Mouse (Mus musculus) brain, embryonic 18.5 days (tissue): ENCODE results near the gene Abcb1a.

Source experiments
- DNase-seq: peaks from one replicate; pipeline ENCODE4 v3.0.0-alpha.2; 2012; ENCODE audit warnings: low read depth, low spot score

Gene Abcb1a

GRCm38 (mm10) chr5:8659911-8660737, at the start of gene Abcb1a:
Abcb1a (plus strand) TSS chr5:8660077.
- no peak for DNase-seq

DNA sequence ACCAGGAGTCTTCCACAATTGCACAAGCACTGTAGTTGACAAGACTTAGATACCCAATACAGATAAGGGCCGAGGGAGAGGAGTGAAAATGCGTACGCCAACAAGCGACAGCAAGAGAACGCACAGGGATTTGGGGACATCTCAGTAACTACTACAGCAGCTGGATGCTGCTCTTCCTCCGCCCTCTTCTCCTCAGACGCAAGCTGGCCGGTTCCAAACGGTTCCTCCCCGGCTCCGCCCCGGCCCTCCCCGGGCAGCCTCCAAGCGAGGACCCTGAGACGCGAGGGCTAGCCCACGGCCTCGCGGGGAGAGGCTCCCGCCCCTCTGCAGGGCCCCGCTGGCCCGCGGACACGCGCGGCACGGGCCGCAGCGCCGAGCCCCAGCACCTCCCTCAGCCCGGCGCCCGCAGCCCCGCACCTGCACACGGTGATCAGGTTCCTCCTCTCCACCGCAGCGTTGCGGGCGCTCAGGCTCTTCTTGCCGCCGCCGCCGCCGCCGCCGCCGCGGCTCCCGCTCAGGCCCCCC, 37.7 kb upstream of the Abcb1a start:
- peak; percentile 28 for DNase-seq

- peak; percentile 96 for DNase-seq
Observed at GRCm38 (mm10) chr5:8622596-8623231, 37.2 kb upstream of the Abcb1a start, which contains the start of gene Rundc3b. Rundc3b (minus strand) TSS chr5:8622952.

GRCm38 (mm10) chr5:8632901-8633300, 27.0 kb upstream of the Abcb1a start:
- no peak for DNase-seq

- no peak for DNase-seq
Observed at GRCm38 (mm10) chr5:8634489-8634975, 25.3 kb upstream of the Abcb1a start.

- no peak for DNase-seq
Observed at GRCm38 (mm10) chr5:8648300-8648699, 11.6 kb upstream of the Abcb1a start.

GRCm38 (mm10) chr5:8648774-8649173, 11.1 kb upstream of the Abcb1a start:
- no peak for DNase-seq

DNA sequence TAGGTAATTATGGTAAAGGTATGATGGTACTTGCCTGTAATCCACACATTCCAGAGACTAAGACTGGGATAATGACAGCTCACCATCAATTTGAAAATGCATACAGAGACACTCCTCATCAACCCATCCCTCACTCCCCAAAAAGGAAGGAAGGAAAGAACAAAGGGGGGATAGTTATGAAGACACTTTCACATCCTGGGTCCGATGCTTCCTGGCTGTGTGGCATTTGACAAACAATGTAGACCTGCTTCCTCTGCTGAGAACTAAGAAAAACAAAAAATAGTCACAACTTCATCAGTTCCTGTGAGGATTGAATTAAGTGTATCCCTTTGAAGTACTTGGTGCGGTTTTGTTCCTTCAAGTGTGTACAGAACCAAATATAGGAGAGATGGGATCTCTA, 7.8 kb upstream of the Abcb1a start:
- no peak for DNase-seq

DNA sequence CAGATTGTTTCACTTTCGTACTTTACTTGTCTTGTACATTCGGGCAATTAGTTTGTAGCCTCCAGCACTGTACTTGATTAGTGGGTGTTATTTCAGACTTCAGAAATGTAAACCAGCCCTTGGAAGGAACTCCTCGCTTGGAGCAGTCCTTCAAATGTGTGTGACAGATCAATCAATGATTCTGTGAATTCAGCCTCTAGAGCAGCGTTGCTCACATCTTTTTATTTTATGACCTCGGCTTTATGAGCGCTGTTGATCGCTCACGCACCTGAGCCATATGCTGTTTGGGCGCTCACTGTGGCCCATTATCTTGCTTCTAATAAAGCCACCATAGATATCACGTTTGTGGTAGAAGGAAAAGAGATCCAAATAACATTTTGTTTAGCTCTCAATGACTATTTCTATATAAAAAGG, 868 bp downstream of the Abcb1a start:
- no peak for DNase-seq

DNA sequence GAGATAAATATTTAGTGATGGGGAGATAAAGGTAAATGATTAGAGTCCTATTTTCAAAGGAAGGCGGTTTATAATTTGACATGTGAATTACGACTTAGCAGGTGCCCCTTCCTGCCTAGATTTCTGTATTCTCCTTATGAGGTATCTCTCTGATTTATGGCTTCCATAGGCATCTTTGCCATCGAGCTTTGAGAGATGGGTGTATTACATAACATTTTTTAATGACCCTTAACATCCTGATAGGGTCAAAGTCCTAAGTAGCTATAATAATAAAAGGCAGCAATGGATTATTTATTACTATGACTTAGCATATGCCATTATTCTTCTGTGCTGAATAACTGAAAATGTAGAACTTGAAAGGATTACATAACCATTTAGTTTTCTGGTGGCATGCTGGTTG, 4.8 kb downstream of the Abcb1a start:
- DNase-seq = no peak

GRCm38 (mm10) chr5:8667758-8668474, 8.0 kb downstream of the Abcb1a start:
- DNase-seq = no peak

DNA sequence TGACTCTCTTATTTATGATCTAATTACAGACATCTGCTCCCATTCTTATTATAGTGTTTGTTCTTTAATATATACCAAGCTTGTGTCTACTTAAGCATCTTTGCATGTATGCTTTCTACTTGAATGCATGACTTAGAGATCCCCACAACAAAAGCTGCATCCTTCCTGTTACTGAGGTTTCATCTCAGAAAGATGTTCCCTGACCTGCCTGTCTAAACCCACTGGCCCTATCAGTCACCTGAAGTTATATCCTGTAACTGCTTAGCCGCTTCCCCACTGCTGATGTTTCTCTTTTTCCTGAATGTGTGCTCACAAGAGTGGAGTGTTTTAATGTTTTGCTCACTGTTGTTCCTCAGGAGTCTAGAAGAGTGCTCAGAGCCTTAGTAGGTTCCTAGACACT, 9.7 kb downstream of the Abcb1a start:
- DNase-seq = no peak

- no peak for DNase-seq
Observed at GRCm38 (mm10) chr5:8675262-8675951, 15.5 kb downstream of the Abcb1a start.

GRCm38 (mm10) chr5:8675952-8676262, 16.0 kb downstream of the Abcb1a start:
- DNase-seq = no peak

- DNase-seq = no peak
Observed at GRCm38 (mm10) chr5:8681166-8681565, 21.3 kb downstream of the Abcb1a start.

- DNase-seq = no peak
Observed at GRCm38 (mm10) chr5:8683686-8684085, 23.8 kb downstream of the Abcb1a start.

GRCm38 (mm10) chr5:8686071-8686470, 26.2 kb downstream of the Abcb1a start:
- DNase-seq = no peak

DNA sequence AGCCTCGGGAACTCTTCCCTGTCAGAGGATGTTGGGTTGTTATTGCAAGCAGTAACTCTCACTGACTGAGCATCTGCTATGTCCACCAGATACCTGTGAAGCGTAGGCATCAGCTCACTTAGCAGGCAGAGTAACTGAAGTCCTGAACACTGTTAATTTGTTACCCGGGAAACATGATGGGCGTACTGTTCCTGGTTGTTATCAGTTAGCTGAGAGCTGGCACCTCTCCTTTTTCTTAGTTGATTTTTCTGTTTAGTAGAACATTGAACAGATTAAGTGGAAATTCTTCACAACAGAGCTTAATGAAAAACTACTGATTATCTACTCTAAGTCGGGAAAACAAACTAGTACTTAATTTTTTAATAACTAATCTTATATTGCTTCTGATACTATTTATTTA, 27.7 kb downstream of the Abcb1a start:
- no peak for DNase-seq

GRCm38 (mm10) chr5:8716061-8716460, 56.2 kb downstream of the Abcb1a start:
- no peak for DNase-seq

DNA sequence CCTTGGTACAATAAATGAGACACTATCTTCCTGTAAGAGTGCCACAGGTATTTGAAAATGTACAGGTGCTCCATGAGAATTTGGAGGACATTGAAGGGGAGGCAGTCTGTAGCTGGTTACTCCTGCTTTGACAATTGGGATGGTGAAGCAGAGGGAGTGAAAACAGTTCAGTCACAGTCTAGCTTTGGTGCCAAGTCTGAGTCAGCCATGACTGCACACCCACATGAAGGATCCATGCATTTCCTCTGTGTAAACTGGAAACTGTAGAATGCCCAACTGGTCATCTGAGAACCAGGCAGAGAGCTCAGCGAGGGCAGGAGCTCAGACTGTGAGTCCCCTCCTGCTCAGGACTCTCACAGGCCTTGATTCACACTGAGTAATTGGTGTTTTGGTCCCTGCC, 59.7 kb downstream of the Abcb1a start:
- no peak for DNase-seq

GRCm38 (mm10) chr5:8722224-8722623, 62.3 kb downstream of the Abcb1a start:
- no peak for DNase-seq

DNA sequence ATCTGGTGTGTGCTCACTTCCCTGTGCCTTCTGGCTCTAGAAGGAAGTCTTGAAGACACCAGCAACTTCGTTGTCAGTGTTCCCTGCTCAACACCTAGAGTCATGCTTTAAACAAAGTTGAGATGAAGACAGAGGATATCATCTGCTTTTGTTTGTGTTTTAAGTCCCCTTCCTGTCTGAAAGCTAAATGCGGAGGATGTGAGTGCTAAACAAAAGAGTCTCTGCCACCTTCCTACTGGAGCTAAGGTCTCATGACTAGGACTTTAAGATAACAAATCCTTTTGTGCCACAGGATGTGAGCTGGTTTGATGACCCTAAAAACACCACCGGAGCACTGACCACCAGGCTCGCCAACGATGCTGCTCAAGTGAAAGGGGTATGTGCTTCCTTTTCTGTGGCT, 63.0 kb downstream of the Abcb1a start:
- DNase-seq = no peak
